Mouse (Mus musculus): ENCODE results near the gene Glis2.

DNA sequence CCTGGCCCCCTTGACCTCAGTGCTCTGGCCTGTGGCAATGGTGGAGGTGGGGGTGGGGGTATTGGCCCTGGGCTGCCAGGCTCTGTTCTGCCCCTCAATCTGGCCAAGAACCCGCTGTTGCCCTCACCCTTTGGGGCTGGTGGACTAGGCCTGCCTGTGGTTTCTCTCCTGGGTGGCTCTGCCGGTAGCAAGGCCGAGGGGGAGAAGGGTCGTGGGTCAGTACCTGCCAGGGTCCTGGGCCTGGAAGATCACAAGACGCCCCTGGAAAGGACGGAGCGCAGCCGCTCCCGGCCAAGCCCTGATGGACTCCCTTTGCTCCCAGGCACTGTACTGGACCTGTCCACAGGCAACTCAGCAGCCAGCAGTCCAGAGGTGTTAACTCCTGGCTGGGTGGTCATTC lies 19.2 kb downstream of the Glis2 start:
- TF ChIP-seq CTCF (IDR thresholded peaks at IDR 0.05 in 2 of 3, conservative IDR thresholded peaks at IDR 0.05 in 1 of 3; ENCODE audit: control insufficient read depth in 1 of 3, insufficient read depth in 1 of 3, low read depth in 2 of 3, low read length in 3 of 3, poor library complexity in 1 of 3, severe bottlenecking in 1 of 3) = no peak
- no peak for TF ChIP-seq RAD21 (IDR thresholded peaks at IDR 0.05; ENCODE audit: low read depth, low read length)
- TF ChIP-seq E2F4 (IDR thresholded peaks at IDR 0.05; ENCODE audit: borderline replicate concordance, low read depth, low read length) = no peak

All from MEL (cell line).